Mouse (Mus musculus) liver, embryonic 18 days (tissue): ENCODE data around the gene Cwc15. TPM values are rescaled to one million over a fixed set of nuclear protein-coding genes. Genes with fewer than 3 reads are reported as not detected.

Source experiments
- polyA plus RNA-seq: library from polyadenylated mRNA; depleted of rRNA; stranded (reverse); fragments of >200 nt; gene quantifications from 2 replicates; pipeline ENCODE4 v1.2.3, GENCODE M21; 2012; rRNA removed

The Cwc15 gene
- polyA plus RNA-seq: 35.8 and 37.0 TPM in 2 replicates

DNA sequence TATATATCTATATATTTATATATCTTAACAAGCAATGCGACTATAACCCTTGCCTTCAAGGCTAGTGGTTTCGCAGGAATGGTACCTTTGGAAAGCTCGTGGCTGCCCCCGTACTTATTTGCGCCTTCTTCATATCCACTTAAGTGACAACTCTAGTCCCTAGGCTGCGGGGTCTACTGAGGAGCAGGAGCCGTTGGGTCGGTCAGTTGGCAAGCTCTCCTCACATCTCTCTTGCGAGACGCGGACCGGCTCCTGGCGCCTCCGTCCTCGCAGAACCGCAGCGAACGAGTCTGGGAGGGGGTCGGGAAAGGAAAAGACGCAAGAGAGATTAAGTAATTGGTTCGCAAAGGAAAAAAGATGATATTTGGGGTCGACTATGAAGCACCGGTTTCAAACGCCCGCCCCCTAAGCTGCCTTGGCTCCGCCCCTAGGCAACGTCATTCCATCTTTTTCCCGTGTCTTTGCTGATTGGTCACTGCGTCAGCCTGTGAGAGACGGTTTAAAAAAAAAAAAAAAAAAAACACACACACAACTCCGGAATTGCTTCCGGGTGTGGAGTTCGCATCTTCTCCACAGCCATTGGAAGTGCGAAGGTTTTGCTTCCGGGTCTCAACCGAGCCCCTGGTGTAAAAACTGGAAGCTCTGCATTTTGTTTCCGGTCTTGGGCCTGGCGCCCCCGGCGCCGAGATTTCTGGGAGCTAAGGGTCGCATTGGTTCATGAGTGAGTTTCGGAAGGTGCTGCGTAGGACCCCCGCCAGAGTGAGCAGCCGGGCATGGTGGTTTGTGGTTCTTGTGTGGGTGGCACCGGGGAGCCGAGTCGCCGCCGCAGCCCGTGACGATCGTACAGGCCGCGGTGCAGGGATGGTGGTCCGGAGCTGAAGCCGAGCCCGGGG is at the start of gene Cwc15, which contains the start of gene Kdm4d:
Cwc15 (plus strand) TSS at position 595 of the 893 bp plus-strand sequence.
Kdm4d (minus strand) TSS at position 460 of the 893 bp plus-strand sequence.

Other genes starting within 250 kb of the Cwc15 start
- 1.3 and 1.6 TPM in 2 replicates for gene Sesn3, start 225.6 kb upstream of the Cwc15 start, polyA plus RNA-seq
- gene Endod1, start 119.1 kb upstream of the Cwc15 start, polyA plus RNA-seq: 10.4 and 11.6 TPM in 2 replicates
- 0.01 TPM in 1 of 2 replicates, not detected in the other for gene Kdm4d, start 135 bp upstream of the Cwc15 start, polyA plus RNA-seq
- gene Amotl1, start 144.4 kb downstream of the Cwc15 start, polyA plus RNA-seq: 2.7 and 3.3 TPM in 2 replicates
- 0.05 and 0.10 TPM in 2 replicates for gene Piwil4, start 240.1 kb downstream of the Cwc15 start, polyA plus RNA-seq